Mouse (Mus musculus): Measurements from ENCODE around the gene Mlkl.

Gene Mlkl

GRCm38 (mm10) chr8:111337890-111338347 is at the start of gene Mlkl:
Gene Mlkl, minus strand, starts transcription at chr8:111338177.
- peak; percentile 13 for DNase-seq (ENCODE audit: low read depth, low spot score)

DNA sequence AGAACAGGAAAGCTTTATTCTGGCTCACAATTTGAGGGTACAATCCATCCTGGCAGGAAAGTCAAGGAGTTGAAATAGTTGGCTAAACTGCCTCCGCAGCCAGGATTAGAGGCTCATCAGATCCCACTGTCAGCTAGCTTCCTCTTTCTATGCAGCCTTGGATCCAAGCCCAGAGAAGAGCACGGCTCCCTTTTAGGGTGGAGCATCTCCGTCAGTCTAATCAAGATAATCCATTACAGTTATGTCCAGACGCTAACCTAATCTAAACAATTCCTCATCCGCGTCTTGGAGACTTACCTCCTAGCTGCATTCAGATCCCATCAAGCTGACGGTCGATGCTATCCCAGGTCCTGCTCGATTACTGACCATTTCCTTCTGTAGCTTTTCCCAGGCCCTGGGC is 47.9 kb upstream of the Mlkl start:
- DNase-seq (ENCODE audit: low read depth, low spot score): no peak

DNA sequence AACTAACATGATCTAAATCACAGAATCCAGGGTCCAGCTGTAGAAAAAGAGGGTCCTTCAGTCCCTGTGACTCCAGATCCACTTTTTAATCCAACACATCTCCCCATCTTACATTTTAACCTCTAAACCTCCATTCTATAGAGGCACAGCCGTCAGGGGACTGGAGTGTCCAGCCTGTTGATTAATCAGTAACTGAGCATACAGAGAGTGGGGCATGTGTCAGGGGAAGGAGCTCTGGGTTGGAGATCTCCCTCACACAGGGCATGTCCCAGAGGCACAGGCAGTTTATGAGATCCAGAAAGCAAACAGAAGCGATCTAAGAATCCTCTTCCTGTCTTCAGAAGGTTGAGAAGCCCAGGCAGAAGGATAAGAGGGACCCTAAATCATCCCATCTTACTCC is 46.7 kb upstream of the Mlkl start:
- DNase-seq (ENCODE audit: low read depth, low spot score): no peak

- DNase-seq (ENCODE audit: low read depth, low spot score): no peak
These were observed 37.2 kb upstream of the Mlkl start for GRCm38 (mm10) chr8:111375192-111375591.

DNA sequence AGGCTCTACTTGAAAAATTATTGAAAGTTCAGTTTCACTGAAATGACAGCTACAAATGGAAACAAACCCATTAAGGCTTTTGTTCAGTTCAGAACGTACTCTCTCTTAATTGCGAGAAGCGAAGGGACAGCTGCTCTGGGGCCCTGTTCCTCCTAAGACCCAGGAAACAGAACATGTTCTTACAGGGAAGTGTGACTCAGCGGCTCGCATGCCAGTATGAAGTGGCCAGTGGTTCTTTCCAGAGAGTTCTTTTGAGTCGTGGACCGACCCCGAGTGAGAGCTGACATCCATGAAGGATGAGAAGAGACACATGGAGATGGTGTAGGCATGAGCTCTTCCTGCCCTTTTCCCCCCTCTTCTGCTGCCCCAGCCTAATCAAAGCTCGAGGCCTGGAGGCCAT is 31.7 kb upstream of the Mlkl start:
- DNase-seq (ENCODE audit: low read depth, low spot score): no peak

DNA sequence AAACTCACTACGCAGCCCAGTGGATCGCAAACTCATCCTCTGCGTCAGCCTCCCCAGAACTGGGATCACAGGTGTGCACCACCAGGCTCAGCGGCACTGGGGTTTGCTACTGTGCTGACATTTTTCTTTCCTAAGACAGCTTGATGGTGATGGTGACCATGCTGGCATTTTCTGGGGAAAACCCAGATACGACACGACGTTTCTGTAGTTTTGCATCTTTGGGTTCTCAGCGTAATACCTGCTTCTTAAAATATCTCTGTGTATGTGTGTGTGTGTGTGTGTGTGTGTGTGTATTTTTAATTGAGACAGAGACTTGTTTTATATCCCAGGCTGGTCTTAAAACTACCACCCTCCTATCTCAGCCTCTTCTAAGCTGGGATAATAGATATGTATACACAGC is 29.4 kb upstream of the Mlkl start:
- no peak for DNase-seq (ENCODE audit: low read depth, low spot score)

GRCm38 (mm10) chr8:111366610-111367234 is 28.7 kb upstream of the Mlkl start:
- DNase-seq (ENCODE audit: low read depth, low spot score): peak; percentile 45

- DNase-seq (ENCODE audit: low read depth, low spot score): no peak
These were observed 25.5 kb upstream of the Mlkl start for GRCm38 (mm10) chr8:111363489-111363888.

DNA sequence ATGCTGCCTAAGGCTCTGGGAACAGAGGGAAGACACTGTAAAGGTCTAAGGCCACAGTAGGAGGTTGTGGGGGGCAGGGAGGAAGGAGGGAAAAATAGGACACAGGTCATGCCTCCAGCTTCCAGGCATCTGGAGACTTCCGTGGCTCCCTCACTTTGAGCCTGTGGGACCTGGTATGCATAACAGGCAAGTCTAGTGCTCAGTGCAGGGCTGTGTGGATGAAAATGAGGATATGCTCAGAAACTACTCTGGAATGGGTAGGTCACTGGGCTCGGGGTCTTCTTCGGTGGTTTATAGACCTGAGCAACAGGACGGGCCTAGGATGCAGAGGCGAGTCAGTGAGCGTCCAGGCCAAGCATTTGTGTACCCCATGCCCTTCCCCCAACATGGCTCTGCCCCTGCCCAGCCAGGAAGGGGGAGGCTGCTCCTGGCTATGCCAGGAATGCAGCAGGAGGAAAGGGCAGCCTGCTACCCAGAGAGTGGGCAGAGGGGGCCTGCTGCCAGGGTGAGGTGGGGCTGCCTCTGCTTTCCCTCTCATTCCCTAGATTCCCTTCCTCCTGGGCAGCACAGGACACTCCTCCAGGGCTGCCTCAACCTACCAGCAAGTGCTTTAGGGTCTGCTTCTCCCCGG is 22.7 kb upstream of the Mlkl start:
- no peak for DNase-seq (ENCODE audit: low read depth, low spot score)

- DNase-seq (ENCODE audit: low read depth, low spot score): no peak
These were observed 22.0 kb upstream of the Mlkl start for GRCm38 (mm10) chr8:111359936-111360335.

DNA sequence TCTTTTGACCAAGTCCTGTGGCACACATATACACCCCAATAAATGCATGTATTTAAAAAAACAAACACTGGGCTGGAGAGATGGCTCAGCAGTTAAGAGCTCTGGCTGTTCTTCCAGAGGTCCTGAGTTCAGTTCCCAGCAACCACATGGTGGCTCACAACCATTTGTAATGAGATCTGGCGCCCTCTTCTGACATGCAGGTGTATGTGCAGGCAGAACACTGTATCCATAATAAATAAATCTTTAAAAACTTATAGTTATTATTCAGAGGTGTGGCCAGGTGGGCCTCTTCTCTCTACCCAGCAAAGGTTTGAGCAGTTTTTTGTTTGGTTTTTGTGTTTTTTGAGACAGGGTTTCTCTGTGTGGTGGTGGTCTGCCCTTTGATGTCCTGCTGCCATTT is 20.9 kb upstream of the Mlkl start:
- no peak for DNase-seq (ENCODE audit: low read depth, low spot score)

GRCm38 (mm10) chr8:111357433-111357832 is 19.5 kb upstream of the Mlkl start:
- DNase-seq (ENCODE audit: low read depth, low spot score): no peak

DNA sequence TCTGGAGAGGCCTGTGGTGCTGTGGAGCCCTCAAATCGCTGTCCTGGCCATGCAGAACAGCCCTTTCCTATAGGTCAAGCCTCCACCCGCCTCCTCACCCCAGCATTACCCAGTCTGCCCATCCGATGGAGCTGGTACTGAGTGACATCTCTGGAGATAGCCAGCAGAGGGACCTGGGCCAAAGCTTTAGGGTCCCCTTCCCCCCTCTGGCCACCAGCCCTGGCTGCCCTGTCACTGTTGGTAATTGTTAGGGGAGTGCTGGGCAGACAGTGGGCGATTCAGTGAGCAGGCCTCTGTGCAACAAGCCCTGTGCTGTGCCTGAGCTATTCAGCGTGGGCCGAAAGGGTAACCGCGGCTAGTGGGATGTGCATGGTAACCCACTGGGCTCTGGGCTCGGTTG is 15.5 kb upstream of the Mlkl start:
- no peak for DNase-seq (ENCODE audit: low read depth, low spot score)

DNA sequence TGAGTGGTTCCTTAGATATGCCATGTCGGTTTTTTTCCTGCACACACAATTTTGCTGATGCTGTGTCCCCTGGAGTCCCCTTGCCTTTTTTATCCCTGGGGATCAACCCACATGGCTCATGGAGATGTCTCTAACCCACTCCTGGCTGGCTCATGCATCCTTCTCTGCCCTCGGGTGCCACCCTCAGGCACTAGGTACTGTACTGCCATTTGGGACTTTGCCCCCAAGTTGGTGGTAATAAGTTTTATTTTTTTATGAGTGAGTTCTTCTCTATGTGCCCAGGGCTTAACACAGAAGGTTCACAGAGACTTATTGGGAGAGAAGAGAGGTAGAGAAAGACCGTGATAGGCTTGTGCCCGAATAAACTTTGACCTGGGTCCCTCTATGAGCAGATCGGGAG is 14.3 kb upstream of the Mlkl start:
- no peak for DNase-seq (ENCODE audit: low read depth, low spot score)

- DNase-seq (ENCODE audit: low read depth, low spot score): no peak
These were observed 12.6 kb upstream of the Mlkl start for GRCm38 (mm10) chr8:111350577-111350976.

DNA sequence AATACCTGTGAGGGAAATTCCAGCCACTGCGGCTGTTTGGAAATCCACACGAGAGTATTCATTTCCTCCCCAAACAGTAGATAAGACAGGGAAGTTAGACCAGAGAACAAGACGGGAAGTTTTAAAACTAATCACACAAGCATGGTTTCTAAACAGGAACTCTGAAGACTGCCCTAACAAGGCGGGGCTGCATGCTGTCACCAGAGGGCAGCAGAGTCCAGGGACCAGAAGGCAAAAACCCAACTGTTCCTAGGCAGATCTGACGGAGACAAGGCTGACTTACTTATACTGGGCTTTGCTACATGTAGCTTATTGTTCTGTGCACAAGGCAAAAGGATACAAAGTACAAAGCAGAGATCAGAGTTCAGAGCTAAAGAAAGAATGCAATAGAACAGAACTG is 5.2 kb upstream of the Mlkl start:
- DNase-seq (ENCODE audit: low read depth, low spot score): peak; percentile 46

DNA sequence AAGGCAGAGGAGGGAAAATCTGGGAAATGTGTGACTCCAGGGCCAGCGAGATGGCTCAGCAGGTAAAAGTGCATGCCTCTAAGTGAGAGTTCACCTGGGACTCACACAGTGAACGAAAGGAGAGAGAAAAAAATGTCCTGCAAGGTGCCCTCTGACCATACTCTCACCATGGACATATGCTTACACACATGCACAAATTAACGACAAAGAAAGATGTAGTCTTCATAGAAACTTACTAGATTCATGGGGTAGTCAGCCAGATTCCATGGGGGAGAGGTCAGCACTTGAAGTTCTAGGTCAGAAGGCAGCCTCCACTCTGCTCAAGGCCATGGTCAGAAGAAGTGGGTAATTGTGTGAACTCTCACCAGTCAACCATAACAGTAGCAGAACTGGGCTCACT is 2.2 kb upstream of the Mlkl start:
- DNase-seq (ENCODE audit: low read depth, low spot score): no peak

DNA sequence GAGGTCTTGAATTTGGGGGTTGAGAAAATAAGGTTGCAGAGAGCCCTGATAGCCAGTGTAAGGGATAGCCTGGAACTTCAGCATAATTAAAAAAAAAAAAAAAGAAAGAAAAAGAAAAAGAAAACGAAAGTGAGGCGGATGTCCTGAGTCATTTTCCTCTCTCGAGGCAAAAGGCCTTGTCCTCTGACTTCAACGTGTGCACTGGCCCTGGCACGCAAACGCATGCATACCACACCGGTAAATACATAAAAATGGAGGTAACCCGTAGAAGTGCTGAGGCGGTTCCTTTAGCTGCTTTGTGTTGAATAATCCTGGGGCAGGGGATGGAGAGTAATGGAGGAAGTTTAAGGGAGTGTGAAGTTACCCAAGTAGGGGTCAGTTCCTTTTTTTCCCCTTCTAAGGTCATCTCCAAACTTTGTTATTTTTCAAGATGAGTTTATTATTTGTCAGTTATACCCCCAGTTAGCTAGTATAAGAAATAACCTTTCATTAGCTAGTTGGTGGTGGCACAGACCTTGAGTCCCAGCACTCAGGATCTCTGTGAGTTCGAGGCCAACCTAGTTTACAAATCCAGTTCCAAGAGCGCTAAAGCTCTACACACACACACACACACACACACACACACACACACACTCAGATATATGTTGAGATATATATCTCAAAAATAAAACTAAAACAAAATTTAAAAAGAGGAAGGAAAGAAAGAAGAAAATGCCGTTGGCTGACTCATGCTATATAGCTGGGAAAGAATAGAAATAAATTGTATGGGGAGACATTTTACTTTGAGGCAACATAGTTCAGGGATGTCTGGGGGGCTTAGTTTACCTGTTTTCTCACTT is 612 bp upstream of the Mlkl start:
- no peak for DNase-seq (ENCODE audit: low read depth, low spot score)

DNA sequence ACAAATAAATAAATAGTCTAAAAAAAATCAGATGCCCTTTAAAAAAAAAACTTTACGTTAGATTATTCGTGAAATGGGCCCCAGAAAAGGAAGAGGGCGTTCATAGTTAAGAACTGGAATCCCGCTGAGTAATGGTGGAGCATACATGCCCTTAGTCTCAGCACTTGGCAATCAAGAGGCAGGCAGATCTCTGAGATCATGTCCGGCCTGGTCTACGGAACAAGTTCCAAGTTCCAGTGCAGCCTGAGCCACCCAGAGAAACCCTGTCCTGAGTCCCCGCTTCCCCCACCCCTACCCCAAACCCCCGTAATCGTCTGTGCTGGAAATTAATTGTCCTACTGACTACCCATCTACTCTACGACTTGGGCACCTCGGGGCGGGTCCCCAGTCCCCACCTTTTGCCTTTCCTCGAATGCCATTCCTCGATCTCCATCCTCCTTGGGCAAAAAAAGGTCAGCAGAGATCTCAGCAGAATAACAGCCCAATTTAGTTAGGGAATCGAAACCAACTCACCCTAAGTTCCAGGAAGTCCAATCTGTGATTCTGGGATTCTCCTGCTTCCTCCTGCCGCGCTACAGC is 577 bp downstream of the Mlkl start:
- peak; percentile 16 for DNase-seq (ENCODE audit: low read depth, low spot score)

GRCm38 (mm10) chr8:111336692-111337091 is 1.3 kb downstream of the Mlkl start:
- DNase-seq (ENCODE audit: low read depth, low spot score): no peak

DNA sequence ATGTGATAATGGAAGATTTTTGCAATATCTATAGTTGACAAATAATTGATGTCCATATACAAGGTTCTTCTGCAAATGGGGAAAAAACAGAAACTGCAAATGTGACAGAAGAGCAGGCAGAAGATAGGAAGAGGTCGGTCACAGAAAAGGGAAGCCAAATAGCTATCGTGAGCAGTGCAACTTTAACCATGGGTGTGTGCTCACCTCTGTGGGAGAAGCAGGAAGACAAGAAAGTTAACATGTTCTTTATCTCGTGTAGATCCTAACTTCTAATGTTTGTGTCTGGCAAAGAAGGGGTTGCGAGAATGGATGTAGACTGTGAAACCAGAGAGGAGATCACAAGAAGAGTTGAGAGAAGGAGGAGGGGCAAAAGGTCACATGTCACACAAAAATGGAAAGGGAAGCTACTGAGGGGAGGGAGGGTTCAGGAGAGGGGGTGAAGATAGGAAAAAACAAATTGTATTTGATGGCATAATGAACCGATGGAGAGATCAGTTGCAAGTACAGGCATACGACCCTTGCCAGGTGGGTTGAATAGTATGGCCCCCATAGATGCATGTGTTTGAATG is 12.7 kb downstream of the Mlkl start:
- no peak for DNase-seq (ENCODE audit: low read depth, low spot score)

DNA sequence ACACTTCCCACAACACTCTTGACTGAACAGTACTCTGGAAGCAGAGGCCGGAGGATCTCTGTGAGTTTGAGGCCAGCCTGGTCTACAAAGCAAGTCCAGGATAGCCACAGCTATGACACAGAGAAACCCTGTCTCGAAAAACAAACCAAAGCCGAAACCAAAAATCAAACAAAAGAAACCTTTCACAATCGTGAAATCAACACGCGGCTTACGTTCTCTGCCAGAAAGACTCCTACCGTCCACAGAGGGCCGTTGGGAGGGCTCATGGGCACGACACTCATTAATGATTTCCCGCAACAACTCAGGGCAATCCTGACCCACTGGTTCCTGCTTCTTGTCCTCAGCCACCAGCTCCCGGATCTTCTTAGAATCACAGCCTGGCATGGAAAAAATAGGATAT is 23.2 kb downstream of the Mlkl start:
- no peak for DNase-seq (ENCODE audit: low read depth, low spot score)
